Mouse (Mus musculus) thymus, postnatal 36 days (tissue): ENCODE results near the gene Gm10668.
"Not testable (repeated sequence)": the region's sequence is repeated elsewhere in the genome, so short reads cannot be mapped to it uniquely, and the experiment has no call there.

Experiments used
- DNase-seq, 2 experiments: peaks; one replicate each; pipeline ENCODE4 v3.0.0; 2022; ENCODE audit warnings: mixed read lengths in 2 of 2

Gene Gm10668

GRCm38 (mm10) chr7:20730524-20730923, at the start of gene Gm10668:
TSS of gene Gm10668 (minus strand) at chr7:20730624.
- not testable (repeated sequence) for DNase-seq

GRCm38 (mm10) chr7:20770885-20771284, 40.5 kb upstream of the Gm10668 start, which contains the start of gene Vmn1r112:
TSS of gene Vmn1r112 (plus strand) at chr7:20771185.
- not testable (repeated sequence) for DNase-seq

GRCm38 (mm10) chr7:20703116-20703515, 27.3 kb downstream of the Gm10668 start, which contains the start of gene Vmn1r111:
TSS of gene Vmn1r111 (minus strand) at chr7:20703216.
- DNase-seq: not testable (repeated sequence)
